Mouse (Mus musculus) hindbrain, embryonic 14.5 days (tissue): ENCODE measurements around the gene Abca2. TPM values are rescaled to one million over a fixed set of nuclear protein-coding genes. Genes with fewer than 3 reads are reported as not detected.

Experiments
- ATAC-seq: fragments of 200-750 bp; cut with Nextera tagmentation; 2 replicates; pipeline ENCODE4 v1.8.0; 2017; ENCODE audit warnings: moderate number of reproducible peaks, mild to moderate bottlenecking, moderate TSS enrichment, moderate library complexity; ENCODE audit not compliant: low FRiP score
- DNase-seq: peaks from one replicate; pipeline ENCODE4 v3.0.0-alpha.2; 2015; ENCODE audit warnings: low spot score
- H3K27ac ChIP-seq: fragments of 300-500 bp; sonication (generic); 2 replicates; pipeline ENCODE4 v1.5.1; 2014; ENCODE audit warnings: mild to moderate bottlenecking, moderate library complexity
- H3K27me3 ChIP-seq: fragments of 300-500 bp; sonication (generic); 2 replicates; pipeline ENCODE4 v1.6.1; 2014; ENCODE audit warnings: mild to moderate bottlenecking, low read length, mixed read lengths; ENCODE audit not compliant: control insufficient read depth, insufficient read depth
- H3K36me3 ChIP-seq: fragments of 300-500 bp; sonication (generic); replicated peaks from 2 replicates; pipeline ENCODE4 v1.6.1; 2014; ENCODE audit not compliant: control insufficient read depth, insufficient read depth
- H3K4me1 ChIP-seq: fragments of 300-500 bp; sonication (generic); replicated peaks from 2 replicates; pipeline ENCODE4 v1.6.1; 2014; ENCODE audit warnings: antibody characterized with exemption, low read length, mixed read lengths; ENCODE audit not compliant: control insufficient read depth, insufficient read depth
- H3K4me2 ChIP-seq: fragments of 300-500 bp; sonication (generic); replicated peaks from 2 replicates; pipeline ENCODE4 v1.6.1; 2014; ENCODE audit warnings: mild to moderate bottlenecking, moderate library complexity
- H3K4me3 ChIP-seq: fragments of 300-500 bp; sonication (generic); replicated peaks from 2 replicates; pipeline ENCODE4 v1.5.1; 2014; ENCODE audit warnings: mild to moderate bottlenecking, low read length
- H3K9ac ChIP-seq: fragments of 300-500 bp; sonication (generic); 2 replicates; pipeline ENCODE4 v1.6.1; 2014
- H3K9me3 ChIP-seq: fragments of 300-500 bp; sonication (generic); 2 replicates; pipeline ENCODE4 v1.6.1; 2016; ENCODE audit warnings: low read length; ENCODE audit not compliant: control insufficient read depth
- WGBS: fragments of 180-500 bp; shearing (Covaris S2); extraction: QIAGEN DNeasy Blood & Tissue Kit; methylation state at CpG from one replicate; pipeline ENCODE4 v1.1.7; 2014; 5-methylcytosine and 5-hydroxymethylcytosine counted together
- polyA plus RNA-seq: library from polyadenylated mRNA; unstranded; fragments of >200 nt; fragmentation: Nextera tagmentation; extraction: Ambion mirVana; gene quantifications from 2 replicates; pipeline ENCODE4 v1.2.1, GENCODE M21; 2014

Abca2 gene
- 15.6 and 17.3 TPM in 2 replicates for polyA plus RNA-seq

- peak within 1 kb of the TSS; percentile 86 for H3K4me2 ChIP-seq
- peak within 1 kb of the TSS; percentile 84 for H3K27ac ChIP-seq
- ATAC-seq (peak; percentile 93), DNase-seq (peak; percentile 97)
- peak within 1 kb of the TSS; percentile 91 for H3K4me3 ChIP-seq
- peaks cover 29% of the 10 kb centered on the region for H3K4me1 ChIP-seq
- peaks cover 4% of the 10 kb centered on the region; the same call in 1 of the 2 replicates for H3K27me3 ChIP-seq
- peaks cover 10% of the 10 kb centered on the region for H3K36me3 ChIP-seq
- under 1% methylated on average over 65 of the region's 89 CpGs for WGBS
- no peaks in the 10 kb centered on the region for H3K9me3 ChIP-seq
- peak within 1 kb of the TSS; percentile 93 for H3K9ac ChIP-seq
Measured at GRCm38 (mm10) chr2:25428442-25429236, at the start of gene Abca2. TSS of gene Abca2 (plus strand) at chr2:25428703.

- Histone ChIP-seq H3K9ac (no peak overlapping the region), H3K27me3 (no peaks in the 10 kb centered on the region), H3K27ac (no peak overlapping the region), H3K4me1 (no peaks in the 10 kb centered on the region), H3K36me3 (no peaks in the 10 kb centered on the region), H3K9me3 (no peaks in the 10 kb centered on the region), H3K4me3 (no peak overlapping the region), H3K4me2 (no peak overlapping the region)
- no peak for ATAC-seq
- DNase-seq: no peak
- 74% methylated on average over 5 of the region's 5 CpGs for WGBS
Measured at GRCm38 (mm10) chr2:25384492-25384891, 44.0 kb upstream of the Abca2 start.

- WGBS: 68% methylated on average over 5 of the region's 5 CpGs
Measured at GRCm38 (mm10) chr2:25391266-25391665, 37.2 kb upstream of the Abca2 start.

DNA sequence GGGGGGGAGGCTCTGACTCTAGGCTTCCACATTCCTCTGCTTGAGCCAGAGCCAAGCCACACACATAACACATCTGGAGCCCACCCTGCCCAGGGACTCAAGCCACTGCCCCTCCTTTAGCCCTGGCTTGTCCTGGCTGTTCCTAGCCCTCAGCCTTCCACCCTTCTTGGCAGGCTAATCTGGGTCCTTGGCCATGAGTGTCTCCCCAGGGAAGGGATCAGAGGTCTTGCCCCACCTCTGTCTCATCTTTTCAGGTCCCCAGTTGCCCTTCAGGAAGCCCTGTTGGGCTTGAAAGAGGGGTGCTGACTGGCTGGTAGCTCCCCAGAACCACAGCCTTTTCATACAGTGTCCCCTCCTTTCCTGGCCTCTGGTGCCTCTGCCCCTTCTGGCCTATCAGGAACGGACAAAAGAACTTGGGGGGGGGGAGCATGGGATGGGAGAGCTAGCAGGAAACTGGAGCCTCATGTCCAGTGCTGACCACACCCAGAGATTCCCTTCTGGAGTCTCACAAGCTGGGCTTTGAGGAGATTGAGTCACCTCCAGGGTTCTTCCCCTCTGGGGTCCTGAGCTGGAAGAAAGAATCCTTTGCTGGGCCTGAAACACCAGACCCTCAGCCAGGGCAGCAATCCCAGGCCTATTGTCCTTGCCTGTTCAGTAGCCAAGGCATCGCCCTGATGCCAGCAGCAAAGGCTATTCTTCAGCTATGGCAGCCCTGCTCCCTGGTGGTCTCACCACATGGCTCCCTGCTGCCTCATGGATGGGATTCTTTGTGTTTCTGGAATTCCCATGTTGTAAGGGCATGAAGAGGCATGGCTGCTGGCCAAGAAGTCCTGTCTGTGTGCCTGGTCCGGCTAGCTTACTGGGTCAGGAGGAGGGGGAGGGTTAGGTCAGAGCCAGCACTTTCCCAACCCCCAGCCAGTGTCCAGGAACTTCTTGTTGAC lies 34.0 kb upstream of the Abca2 start:
- peak; percentile 70 for ATAC-seq
- H3K9ac ChIP-seq: no peak overlapping the region
- no peak overlapping the region for H3K4me2 ChIP-seq
- H3K9me3 ChIP-seq: no peaks in the 10 kb centered on the region
- H3K36me3 ChIP-seq: no peaks in the 10 kb centered on the region
- peak; percentile 60 for DNase-seq
- peaks cover 18% of the 10 kb centered on the region for H3K4me1 ChIP-seq
- 23% methylated on average over 3 of the region's 3 CpGs for WGBS
- peaks cover 55% of the 10 kb centered on the region for H3K27me3 ChIP-seq
- H3K4me3 ChIP-seq: no peak overlapping the region
- no peak overlapping the region for H3K27ac ChIP-seq

More at GRCm38 (mm10) chr2:25391266-25391665, 37.2 kb upstream of the Abca2 start:
- no peak overlapping the region for H3K4me3 ChIP-seq
- no peaks in the 10 kb centered on the region for H3K9me3 ChIP-seq
- DNase-seq (no peak), ATAC-seq (no peak)
- no peaks in the 10 kb centered on the region for H3K36me3 ChIP-seq
- peaks cover 18% of the 10 kb centered on the region for H3K4me1 ChIP-seq
- H3K4me2 ChIP-seq: no peak overlapping the region
- H3K27me3 ChIP-seq: peaks cover 23% of the 10 kb centered on the region
- no peak overlapping the region for H3K27ac ChIP-seq
- no peak overlapping the region for H3K9ac ChIP-seq

GRCm38 (mm10) chr2:25395721-25396596 lies 32.5 kb upstream of the Abca2 start, which contains the start of gene Entpd2:
TSS of gene Entpd2 (plus strand) at chr2:25395874.
- Histone ChIP-seq H3K36me3 (no peaks in the 10 kb centered on the region), H3K9me3 (no peaks in the 10 kb centered on the region), H3K4me3 (peak within 1 kb of the TSS; percentile 30), H3K9ac (peak within 1 kb of the TSS; percentile 34; the same call in 1 of the 2 replicates), H3K27ac (no peak within 1 kb of the TSS), H3K4me1 (peaks cover 24% of the 10 kb centered on the region), H3K27me3 (peaks cover 69% of the 10 kb centered on the region), H3K4me2 (peak within 1 kb of the TSS; percentile 59)
- no peak for ATAC-seq
- no peak for DNase-seq
- 2% methylated on average over 57 of the region's 57 CpGs for WGBS

GRCm38 (mm10) chr2:25396597-25396983 lies 31.9 kb upstream of the Abca2 start:
- Histone ChIP-seq H3K4me2 (peak overlapping the region; percentile 59), H3K9me3 (no peaks in the 10 kb centered on the region), H3K27me3 (peaks cover 69% of the 10 kb centered on the region), H3K4me3 (peak overlapping the region; percentile 30; the same call in 1 of the 2 replicates), H3K4me1 (peaks cover 24% of the 10 kb centered on the region), H3K9ac (no peak overlapping the region), H3K27ac (no peak overlapping the region), H3K36me3 (no peaks in the 10 kb centered on the region)
- 40% methylated on average over 3 of the region's 3 CpGs for WGBS
- DNase-seq (no peak), ATAC-seq (no peak)

DNA sequence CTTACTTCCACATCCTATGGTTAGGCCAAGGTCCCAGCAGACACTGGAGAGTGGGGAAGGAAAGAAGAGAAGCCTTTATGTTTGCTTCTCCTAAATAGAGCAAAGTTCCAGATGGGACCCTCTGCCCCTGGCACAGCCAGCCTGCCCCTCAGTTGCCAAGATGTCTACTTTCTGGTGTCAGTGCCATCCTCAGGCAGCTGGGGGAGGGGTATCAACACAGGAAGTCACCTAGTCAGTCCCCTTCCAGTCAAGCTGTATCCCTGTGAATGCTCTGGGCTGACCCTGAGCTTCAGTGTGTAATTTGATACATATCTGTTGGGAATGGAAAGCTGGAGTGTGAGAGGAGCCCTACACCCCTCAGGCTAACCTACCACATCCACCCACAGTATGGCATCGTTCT lies 31.5 kb upstream of the Abca2 start:
- Histone ChIP-seq H3K36me3 (no peaks in the 10 kb centered on the region), H3K9ac (no peak overlapping the region), H3K27me3 (peaks cover 69% of the 10 kb centered on the region), H3K4me1 (peaks cover 24% of the 10 kb centered on the region), H3K9me3 (no peaks in the 10 kb centered on the region), H3K4me2 (no peak overlapping the region), H3K4me3 (no peak overlapping the region), H3K27ac (no peak overlapping the region)
- ATAC-seq (no peak), DNase-seq (no peak)
- WGBS: 54% methylated on average over 1 of the region's 1 CpGs

DNA sequence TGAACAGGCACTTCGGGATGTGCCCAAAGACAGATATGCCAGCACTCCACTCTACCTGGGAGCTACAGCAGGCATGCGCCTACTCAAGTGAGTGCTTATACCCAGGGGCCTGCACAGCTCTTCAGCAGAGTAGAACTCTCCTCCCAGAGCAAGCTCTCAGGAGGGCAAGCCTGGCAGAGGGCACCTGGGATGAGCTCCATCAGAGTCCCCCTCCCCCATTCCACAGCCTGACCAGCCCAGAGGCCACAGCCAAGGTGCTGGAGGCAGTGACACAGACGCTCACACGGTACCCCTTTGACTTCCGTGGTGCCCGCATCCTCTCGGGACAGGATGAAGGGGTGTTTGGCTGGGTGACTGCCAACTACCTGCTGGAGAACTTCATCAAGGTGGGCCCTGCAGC lies 30.4 kb upstream of the Abca2 start:
- no peak for ATAC-seq

More for the DNA sequence above, 30.4 kb upstream of the Abca2 start:
- H3K9me3 ChIP-seq: no peaks in the 10 kb centered on the region
- H3K27ac ChIP-seq: no peak overlapping the region
- H3K4me1 ChIP-seq: peaks cover 32% of the 10 kb centered on the region
- H3K9ac ChIP-seq: no peak overlapping the region
- H3K27me3 ChIP-seq: peaks cover 64% of the 10 kb centered on the region
- no peak overlapping the region for H3K4me3 ChIP-seq
- DNase-seq: no peak
- 96% methylated on average over 7 of the region's 7 CpGs for WGBS
- H3K4me2 ChIP-seq: no peak overlapping the region
- no peaks in the 10 kb centered on the region for H3K36me3 ChIP-seq
